Mouse (Mus musculus) forebrain, embryonic 13.5 days (tissue): ENCODE results near the gene Ncbp3. TPM values are rescaled to one million over a fixed set of nuclear protein-coding genes. Genes with fewer than 3 reads are reported as not detected.

ENCODE experiments used
- ATAC-seq: fragments of 200-750 bp; cut with Nextera tagmentation; 2 replicates; pipeline ENCODE4 v1.8.0; 2017
- H3K27ac ChIP-seq: fragments of 300-500 bp; sonication (generic); 2 replicates; pipeline ENCODE4 v1.5.1; 2015; ENCODE audit warnings: inconsistent platforms, mild to moderate bottlenecking, moderate library complexity
- H3K27me3 ChIP-seq: fragments of 300-500 bp; sonication (generic); 2 replicates; pipeline ENCODE4 v1.6.1; 2015; ENCODE audit warnings: mild to moderate bottlenecking, inconsistent platforms
- H3K36me3 ChIP-seq: fragments of 300-500 bp; sonication (generic); 2 replicates; pipeline ENCODE4 v1.6.1; 2015; ENCODE audit warnings: mild to moderate bottlenecking, inconsistent platforms; ENCODE audit not compliant: poor library complexity, severe bottlenecking
- H3K4me1 ChIP-seq: fragments of 300-500 bp; sonication (generic); 2 replicates; pipeline ENCODE4 v1.6.1; 2015; ENCODE audit warnings: inconsistent platforms
- H3K4me2 ChIP-seq: fragments of 300-500 bp; sonication (generic); 2 replicates; pipeline ENCODE4 v1.6.1; 2015; ENCODE audit warnings: inconsistent platforms, mild to moderate bottlenecking, moderate library complexity
- H3K4me3 ChIP-seq: fragments of 300-500 bp; sonication (generic); 2 replicates; pipeline ENCODE4 v1.5.1; 2015; ENCODE audit warnings: mild to moderate bottlenecking, inconsistent platforms
- H3K9ac ChIP-seq: fragments of 300-500 bp; sonication (generic); 2 replicates; pipeline ENCODE4 v1.6.1; 2015; ENCODE audit warnings: mild to moderate bottlenecking, inconsistent platforms
- H3K9me3 ChIP-seq: fragments of 300-500 bp; sonication (generic); replicated peaks from 2 replicates; pipeline ENCODE4 v1.6.1; 2016; ENCODE audit warnings: inconsistent platforms
- WGBS: fragments of 180-500 bp; shearing (Covaris S2); methylation state at CpG from one replicate; pipeline ENCODE4 v1.1.7; 2015; 5-methylcytosine and 5-hydroxymethylcytosine counted together
- polyA plus RNA-seq: library from polyadenylated mRNA; unstranded; fragments of >200 nt; fragmentation: Nextera tagmentation; extraction: Ambion mirVana; gene quantifications from 2 replicates; pipeline ENCODE4 v1.2.1, GENCODE M21; 2015

Ncbp3 gene
- polyA plus RNA-seq, 1 experiment from 2014 or later: 12.8 TPM

DNA sequence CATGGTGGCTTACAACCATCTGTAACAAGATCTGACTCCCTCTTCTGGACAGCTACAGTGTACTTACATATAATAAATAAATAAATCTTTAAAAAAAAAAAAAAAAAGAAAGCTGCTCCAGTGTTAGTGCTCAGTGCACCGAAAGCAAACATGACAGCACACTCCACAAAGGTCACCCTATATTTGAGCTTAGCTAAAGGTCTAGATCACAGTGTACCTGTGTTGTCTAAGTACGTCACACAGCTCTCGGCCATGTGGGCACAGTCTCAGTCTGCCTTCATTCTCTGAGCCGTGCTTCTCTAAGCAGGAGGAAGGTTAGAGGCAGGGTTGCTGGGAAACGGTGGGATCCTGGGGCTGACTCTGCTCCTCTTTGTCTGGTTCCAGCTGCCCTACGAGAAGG, 78.9 kb downstream of the Ncbp3 start:
- Histone ChIP-seq H3K4me3 (no peak overlapping the region), H3K4me2 (no peak overlapping the region), H3K27ac (no peak overlapping the region), H3K4me1 (no peaks in the 10 kb centered on the region), H3K9me3 (no peaks in the 10 kb centered on the region), H3K36me3 (peaks cover 25% of the 10 kb centered on the region), H3K27me3 (no peaks in the 10 kb centered on the region), H3K9ac (no peak overlapping the region)
- ATAC-seq: no peak
- WGBS: 90% methylated on average over 6 of the region's 6 CpGs

DNA sequence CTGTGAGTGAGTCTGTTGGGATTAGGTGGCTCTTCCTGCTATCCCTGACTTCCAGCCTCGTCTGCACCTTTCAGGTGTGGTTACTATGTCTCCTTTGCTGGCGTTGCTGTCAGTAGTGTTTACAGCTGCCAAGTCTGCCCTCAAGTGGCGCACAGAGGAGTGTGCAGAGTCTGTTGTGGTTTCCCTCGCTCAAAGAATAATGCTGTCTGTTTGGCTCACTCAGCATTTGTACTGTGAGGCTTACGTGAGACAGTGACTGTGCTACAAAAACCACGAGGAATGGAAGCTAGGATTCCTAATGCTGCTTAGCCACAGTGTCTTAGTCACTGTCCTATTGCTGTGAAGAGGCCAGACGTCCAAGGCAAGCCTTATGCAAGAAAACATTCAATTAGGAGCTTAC, 83.4 kb downstream of the Ncbp3 start:
- Histone ChIP-seq H3K36me3 (peaks cover 48% of the 10 kb centered on the region), H3K9me3 (no peaks in the 10 kb centered on the region), H3K27me3 (no peaks in the 10 kb centered on the region), H3K4me3 (no peak overlapping the region), H3K27ac (no peak overlapping the region), H3K9ac (no peak overlapping the region), H3K4me2 (no peak overlapping the region), H3K4me1 (peaks cover 18% of the 10 kb centered on the region)
- WGBS: 86% methylated on average over 7 of the region's 7 CpGs
- no peak for ATAC-seq

DNA sequence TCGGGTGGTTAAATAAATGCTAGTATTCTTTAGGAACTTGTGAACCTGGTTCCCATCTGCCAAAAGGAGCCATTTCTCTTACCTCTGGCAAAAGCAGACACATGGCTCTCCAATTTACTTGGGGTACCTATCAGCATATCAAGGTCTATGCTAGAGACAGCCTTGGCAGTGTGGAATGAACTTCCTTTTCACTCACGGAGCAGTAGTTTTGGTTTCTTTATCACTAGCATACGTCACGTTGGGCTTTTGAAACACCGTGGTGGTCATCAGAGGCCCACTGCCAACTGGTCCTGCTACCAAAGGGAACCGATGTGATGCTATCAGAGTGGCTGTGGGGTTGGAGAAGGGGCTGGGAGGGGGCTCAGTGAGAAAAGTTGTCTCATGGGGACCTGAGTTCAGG, 85.4 kb downstream of the Ncbp3 start:
- no peaks in the 10 kb centered on the region for H3K9me3 ChIP-seq
- H3K4me1 ChIP-seq: peaks cover 35% of the 10 kb centered on the region
- 96% methylated on average over 6 of the region's 6 CpGs for WGBS
- H3K9ac ChIP-seq: no peak overlapping the region
- no peak overlapping the region for H3K4me2 ChIP-seq
- no peak for ATAC-seq
- H3K27ac ChIP-seq: no peak overlapping the region
- no peaks in the 10 kb centered on the region for H3K27me3 ChIP-seq
- H3K36me3 ChIP-seq: peaks cover 43% of the 10 kb centered on the region
- H3K4me3 ChIP-seq: no peak overlapping the region

DNA sequence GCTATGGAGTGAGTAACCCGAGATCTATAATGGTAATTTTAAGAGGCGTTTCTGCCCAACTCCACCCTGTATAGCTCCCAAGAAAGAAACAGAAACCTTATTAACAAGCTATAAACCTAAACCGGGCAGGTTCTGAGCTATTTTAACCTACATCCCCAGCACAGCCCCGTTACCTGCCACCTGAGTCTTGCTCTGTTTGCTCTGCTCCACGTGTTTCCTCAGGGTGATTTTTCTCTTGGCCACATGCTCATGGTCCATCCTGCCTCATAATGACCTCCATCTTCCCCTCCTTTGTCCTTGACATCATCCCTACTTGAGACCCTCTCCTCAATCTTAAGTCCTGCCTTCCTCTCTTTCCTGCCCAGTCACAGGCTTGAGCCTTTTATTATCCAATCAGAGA, 86.6 kb downstream of the Ncbp3 start:
- Histone ChIP-seq H3K9me3 (no peaks in the 10 kb centered on the region), H3K36me3 (peaks cover 43% of the 10 kb centered on the region), H3K4me3 (0 out of 2 replicates have a peak overlapping the region, but pooled peaks have one; percentile 4), H3K27me3 (no peaks in the 10 kb centered on the region), H3K9ac (no peak overlapping the region), H3K27ac (no peak overlapping the region), H3K4me2 (peak overlapping the region; percentile 36), H3K4me1 (peaks cover 38% of the 10 kb centered on the region)
- WGBS: 93% methylated on average over 5 of the region's 5 CpGs
- no peak for ATAC-seq

DNA sequence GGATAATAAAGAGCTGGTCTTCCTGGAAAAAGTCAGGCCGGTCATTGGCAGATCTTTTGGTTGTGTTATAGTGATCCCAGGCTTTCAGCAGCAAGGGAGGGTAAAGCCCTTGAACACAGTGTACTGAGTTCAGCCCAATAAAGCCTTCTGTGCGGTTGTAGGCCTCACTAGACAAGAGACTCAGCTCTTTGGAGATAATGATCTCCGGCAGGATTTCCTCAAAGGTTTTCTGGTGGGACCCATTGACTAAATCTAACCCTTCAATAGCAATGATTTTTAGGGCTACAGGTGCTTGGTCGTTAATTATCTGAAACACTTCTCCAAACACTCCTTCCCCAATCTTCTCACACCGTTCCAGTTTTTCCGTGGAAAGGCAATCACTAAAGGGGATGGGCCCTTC, 89.0 kb downstream of the Ncbp3 start:
- peak overlapping the region; percentile 81; the same call in 1 of the 2 replicates for H3K9ac ChIP-seq
- no peak overlapping the region for H3K27ac ChIP-seq
- peak overlapping the region; percentile 82 for H3K4me3 ChIP-seq
- WGBS: 89% methylated on average over 6 of the region's 6 CpGs
- no peaks in the 10 kb centered on the region for H3K27me3 ChIP-seq
- peaks cover 38% of the 10 kb centered on the region for H3K4me1 ChIP-seq
- no peaks in the 10 kb centered on the region for H3K9me3 ChIP-seq
- no peak for ATAC-seq
- H3K4me2 ChIP-seq: peak overlapping the region; percentile 78
- H3K36me3 ChIP-seq: peaks cover 32% of the 10 kb centered on the region

DNA sequence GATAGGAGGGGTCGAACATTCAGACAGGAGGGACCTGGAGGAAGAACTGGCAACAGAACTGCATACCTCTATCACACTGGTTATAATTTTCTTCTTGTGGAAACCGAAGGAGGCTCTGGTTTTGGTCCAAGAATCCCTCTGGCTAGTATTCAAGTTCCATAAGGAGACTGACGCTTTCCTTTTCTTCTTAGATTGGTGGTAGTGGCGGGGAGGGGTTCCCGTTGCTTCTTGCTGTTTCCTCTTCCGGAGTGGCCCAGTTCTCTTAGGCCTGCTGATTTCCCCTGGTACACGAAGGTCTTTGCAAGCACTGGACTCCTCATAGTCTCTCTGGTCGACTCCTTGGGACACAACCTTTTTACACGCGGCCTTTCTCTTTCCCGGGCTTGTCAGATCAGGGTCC, 89.5 kb downstream of the Ncbp3 start:
- peak overlapping the region; percentile 82 for H3K4me3 ChIP-seq
- peak overlapping the region; percentile 81 for H3K9ac ChIP-seq
- H3K36me3 ChIP-seq: peaks cover 30% of the 10 kb centered on the region
- H3K9me3 ChIP-seq: no peaks in the 10 kb centered on the region
- no peaks in the 10 kb centered on the region for H3K27me3 ChIP-seq
- peak overlapping the region; percentile 78 for H3K4me2 ChIP-seq
- no peak overlapping the region for H3K27ac ChIP-seq
- peaks cover 38% of the 10 kb centered on the region for H3K4me1 ChIP-seq
- ATAC-seq: no peak
- 39% methylated on average over 11 of the region's 11 CpGs for WGBS

DNA sequence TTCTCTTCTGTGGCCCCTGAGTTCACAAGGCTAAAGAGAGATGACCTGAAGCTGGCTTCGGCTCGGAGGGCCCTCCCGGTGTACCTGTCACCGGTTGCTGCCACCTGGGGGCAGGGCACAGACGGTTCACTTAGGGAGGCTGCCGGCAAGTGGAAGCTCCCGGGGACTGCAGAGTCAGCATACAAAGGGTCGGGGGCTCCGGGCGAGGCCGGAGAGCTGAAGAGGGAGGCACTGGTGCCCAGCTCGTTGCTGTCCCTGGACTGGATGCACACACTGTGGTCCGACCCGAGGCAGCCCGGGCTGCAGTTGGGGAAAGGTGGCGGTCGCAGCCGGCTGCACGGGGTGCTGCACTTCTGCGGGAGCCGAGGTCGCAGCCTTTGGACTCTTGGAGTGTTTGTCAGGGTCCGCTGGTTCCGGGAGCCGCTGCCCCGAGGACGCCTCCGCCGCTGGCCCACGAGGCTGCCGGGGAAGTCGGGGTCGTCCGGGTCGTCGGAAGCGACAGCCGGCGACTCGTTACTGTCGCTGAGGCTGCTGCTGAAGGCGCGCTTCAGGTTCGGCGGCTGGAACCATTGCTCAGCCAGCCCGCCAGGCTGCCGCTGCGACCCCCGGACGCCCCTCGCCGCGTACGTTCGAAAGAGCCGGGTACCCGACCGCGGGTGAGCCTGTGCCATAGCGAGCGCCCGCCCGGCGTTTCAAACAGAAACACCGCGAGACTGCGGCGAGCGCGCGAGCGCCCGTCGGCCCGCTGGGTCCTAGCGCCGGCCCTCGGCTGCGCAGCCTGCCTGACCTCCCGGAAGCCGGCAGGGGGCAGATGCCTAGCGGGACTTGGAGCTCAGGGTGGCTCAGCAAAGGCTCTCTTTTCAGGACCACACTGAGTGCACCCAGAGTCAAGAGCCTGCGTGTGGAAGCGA, 90.3 kb downstream of the Ncbp3 start, which contains the start of gene Haspin:
Gene Haspin (minus strand): TSS at position 704 of the 911 bp plus-strand sequence.
- peak within 1 kb of the TSS; percentile 81 for H3K9ac ChIP-seq
- H3K27ac ChIP-seq: no peak within 1 kb of the TSS
- WGBS: under 1% methylated on average over 65 of the region's 84 CpGs
- peak within 1 kb of the TSS; percentile 78 for H3K4me2 ChIP-seq
- no peaks in the 10 kb centered on the region for H3K27me3 ChIP-seq
- ATAC-seq: peak; percentile 97
- peaks cover 23% of the 10 kb centered on the region for H3K36me3 ChIP-seq
- no peaks in the 10 kb centered on the region for H3K9me3 ChIP-seq
- peaks cover 38% of the 10 kb centered on the region for H3K4me1 ChIP-seq
- peak within 1 kb of the TSS; percentile 82 for H3K4me3 ChIP-seq

Other genes with a start within 250 kb of the Ncbp3 start
- gene Atp2a3, start 86.6 kb upstream of the Ncbp3 start, polyA plus RNA-seq: 0.40 and 0.47 TPM in 2 replicates
- 0.25 and 0.46 TPM in 2 replicates for gene P2rx1, start 48.7 kb upstream of the Ncbp3 start, polyA plus RNA-seq
- 10.3 and 11.8 TPM in 2 replicates for gene Camkk1, start 28.8 kb upstream of the Ncbp3 start, polyA plus RNA-seq
- 0.27 and 0.29 TPM in 2 replicates for gene Itgae, start 42.8 kb downstream of the Ncbp3 start, polyA plus RNA-seq
- gene Haspin, start 90.5 kb downstream of the Ncbp3 start, polyA plus RNA-seq: 13.0 and 13.1 TPM in 2 replicates
- 0.26 and 0.30 TPM in 2 replicates for gene P2rx5, start 112.6 kb downstream of the Ncbp3 start, polyA plus RNA-seq
- 133 and 136 TPM in 2 replicates for gene Emc6, start 129.3 kb downstream of the Ncbp3 start, polyA plus RNA-seq
- gene Tax1bp3, start 129.3 kb downstream of the Ncbp3 start, polyA plus RNA-seq: 174 and 181 TPM in 2 replicates
- 17.0 and 17.8 TPM in 2 replicates for gene Ctns, start 151.3 kb downstream of the Ncbp3 start, polyA plus RNA-seq
- 1.2 TPM in 2 replicates for gene Shpk, start 151.7 kb downstream of the Ncbp3 start, polyA plus RNA-seq
- not detected in 2 replicates for gene Trpv1, start 186.5 kb downstream of the Ncbp3 start, polyA plus RNA-seq
- 0.04 TPM in 2 replicates for gene Trpv3, start 219.6 kb downstream of the Ncbp3 start, polyA plus RNA-seq